Mouse (Mus musculus): ENCODE measurements around the gene Dpp6. TPM values are rescaled to one million over a fixed set of nuclear protein-coding genes. Genes with fewer than 3 reads are reported as not detected.

Gene Dpp6
- polyA plus RNA-seq, 1 experiment from 2014 or later: 1.3 TPM

- H3K36me3 ChIP-seq (ENCODE audit: insufficient read depth, low read length): no peaks in the 10 kb centered on the region
- no peaks in the 10 kb centered on the region for H3K27me3 ChIP-seq (ENCODE audit: insufficient read depth, low read length)
- no peak overlapping the region for H3K4me2 ChIP-seq (ENCODE audit: low read length)
- no peak for TF ChIP-seq CTCF (IDR thresholded peaks at IDR 0.05; ENCODE audit: low read depth)
- no peak for ATAC-seq (replicated peaks; ENCODE audit: low FRiP score, low read depth)
- 70% methylated on average over 1 of the region's 1 CpGs for WGBS
- no peak overlapping the region for H3K4me3 ChIP-seq (replicated peaks; ENCODE audit: low read depth, low read length)
- no peaks in the 10 kb centered on the region for H3K4me1 ChIP-seq (replicated peaks; ENCODE audit: insufficient read depth, low read length)
- H3K9ac ChIP-seq (ENCODE audit: low read depth, low read length): no peak overlapping the region
- no peak overlapping the region for H3K27ac ChIP-seq
- DNase-seq (ENCODE audit: low spot score): no peak
- no peaks in the 10 kb centered on the region for H3K9me3 ChIP-seq (replicated peaks; ENCODE audit: low read length)
Observed at GRCm38 (mm10) chr5:27623876-27624275, 806.9 kb downstream of the Dpp6 start.

GRCm38 (mm10) chr5:27632151-27632550 lies 815.1 kb downstream of the Dpp6 start:
- WGBS: 66% methylated on average over 2 of the region's 2 CpGs
- H3K4me3 ChIP-seq (replicated peaks; ENCODE audit: low read depth, low read length): no peak overlapping the region
- H3K4me2 ChIP-seq (ENCODE audit: low read length): no peak overlapping the region
- H3K27ac ChIP-seq: no peak overlapping the region
- DNase-seq (ENCODE audit: low spot score) (no peak), ATAC-seq (replicated peaks; ENCODE audit: low FRiP score, low read depth) (no peak)
- no peaks in the 10 kb centered on the region for H3K36me3 ChIP-seq (ENCODE audit: insufficient read depth, low read length)
- H3K9ac ChIP-seq (ENCODE audit: low read depth, low read length): no peak overlapping the region
- H3K9me3 ChIP-seq (replicated peaks; ENCODE audit: low read length): no peaks in the 10 kb centered on the region
- no peak for TF ChIP-seq CTCF (IDR thresholded peaks at IDR 0.05; ENCODE audit: low read depth)
- H3K4me1 ChIP-seq (replicated peaks; ENCODE audit: insufficient read depth, low read length): no peaks in the 10 kb centered on the region
- no peaks in the 10 kb centered on the region for H3K27me3 ChIP-seq (ENCODE audit: insufficient read depth, low read length)

GRCm38 (mm10) chr5:27635941-27636340 lies 818.9 kb downstream of the Dpp6 start:
- ATAC-seq (replicated peaks; ENCODE audit: low FRiP score, low read depth): no peak

GRCm38 (mm10) chr5:27641876-27642275 lies 824.9 kb downstream of the Dpp6 start:
- H3K4me3 ChIP-seq (replicated peaks; ENCODE audit: low read depth, low read length): no peak overlapping the region
- no peaks in the 10 kb centered on the region for H3K36me3 ChIP-seq (ENCODE audit: insufficient read depth, low read length)
- H3K9ac ChIP-seq (ENCODE audit: low read depth, low read length): no peak overlapping the region
- no peak overlapping the region for H3K27ac ChIP-seq
- no peaks in the 10 kb centered on the region for H3K27me3 ChIP-seq (ENCODE audit: insufficient read depth, low read length)
- no peaks in the 10 kb centered on the region for H3K4me1 ChIP-seq (replicated peaks; ENCODE audit: insufficient read depth, low read length)
- ATAC-seq (replicated peaks; ENCODE audit: low FRiP score, low read depth) (no peak), DNase-seq (ENCODE audit: low spot score) (no peak)
- no peak for TF ChIP-seq CTCF (IDR thresholded peaks at IDR 0.05; ENCODE audit: low read depth)
- WGBS: 80% methylated on average over 1 of the region's 1 CpGs
- H3K4me2 ChIP-seq (ENCODE audit: low read length): no peak overlapping the region
- H3K9me3 ChIP-seq (replicated peaks; ENCODE audit: low read length): no peaks in the 10 kb centered on the region

More at GRCm38 (mm10) chr5:27635941-27636340, 818.9 kb downstream of the Dpp6 start:
- DNase-seq (ENCODE audit: low spot score): no peak
- no peak overlapping the region for H3K9ac ChIP-seq (ENCODE audit: low read depth, low read length)
- H3K9me3 ChIP-seq (replicated peaks; ENCODE audit: low read length): no peaks in the 10 kb centered on the region
- H3K27ac ChIP-seq: no peak overlapping the region
- TF ChIP-seq CTCF (IDR thresholded peaks at IDR 0.05; ENCODE audit: low read depth): no peak
- no peak overlapping the region for H3K4me3 ChIP-seq (replicated peaks; ENCODE audit: low read depth, low read length)
- H3K4me1 ChIP-seq (replicated peaks; ENCODE audit: insufficient read depth, low read length): no peaks in the 10 kb centered on the region
- no peaks in the 10 kb centered on the region for H3K27me3 ChIP-seq (ENCODE audit: insufficient read depth, low read length)
- no peak overlapping the region for H3K4me2 ChIP-seq (ENCODE audit: low read length)
- H3K36me3 ChIP-seq (ENCODE audit: insufficient read depth, low read length): no peaks in the 10 kb centered on the region
- WGBS: 75% methylated on average over 2 of the region's 2 CpGs

- no peaks in the 10 kb centered on the region for H3K27me3 ChIP-seq (ENCODE audit: insufficient read depth, low read length)
- ATAC-seq (replicated peaks; ENCODE audit: low FRiP score, low read depth): peak; percentile 57
- DNase-seq (ENCODE audit: low spot score): peak; percentile 36
- no peak overlapping the region for H3K4me2 ChIP-seq (ENCODE audit: low read length)
- no peaks in the 10 kb centered on the region for H3K9me3 ChIP-seq (replicated peaks; ENCODE audit: low read length)
- no peak overlapping the region for H3K27ac ChIP-seq
- H3K36me3 ChIP-seq (ENCODE audit: insufficient read depth, low read length): no peaks in the 10 kb centered on the region
- no peak overlapping the region for H3K4me3 ChIP-seq (replicated peaks; ENCODE audit: low read depth, low read length)
- 60% methylated on average over 8 of the region's 8 CpGs for WGBS
- TF ChIP-seq CTCF (IDR thresholded peaks at IDR 0.05; ENCODE audit: low read depth): peak; percentile 83
- no peak overlapping the region for H3K9ac ChIP-seq (ENCODE audit: low read depth, low read length)
- H3K4me1 ChIP-seq (replicated peaks; ENCODE audit: insufficient read depth, low read length): no peaks in the 10 kb centered on the region
Observed at GRCm38 (mm10) chr5:27651879-27652814, 835.1 kb downstream of the Dpp6 start.

- DNase-seq (ENCODE audit: low spot score) (no peak), ATAC-seq (replicated peaks; ENCODE audit: low FRiP score, low read depth) (no peak)
- no peak for TF ChIP-seq CTCF (IDR thresholded peaks at IDR 0.05; ENCODE audit: low read depth)
Observed at GRCm38 (mm10) chr5:27656101-27656500, 839.1 kb downstream of the Dpp6 start.

More at GRCm38 (mm10) chr5:27656101-27656500, 839.1 kb downstream of the Dpp6 start:
- Histone ChIP-seq H3K27me3 (ENCODE audit: insufficient read depth, low read length) (no peaks in the 10 kb centered on the region), H3K27ac (no peak overlapping the region), H3K9ac (ENCODE audit: low read depth, low read length) (no peak overlapping the region), H3K9me3 (replicated peaks; ENCODE audit: low read length) (no peaks in the 10 kb centered on the region), H3K4me1 (replicated peaks; ENCODE audit: insufficient read depth, low read length) (peaks cover 12% of the 10 kb centered on the region; the same call in 1 of the 2 replicates), H3K4me2 (ENCODE audit: low read length) (no peak overlapping the region), H3K4me3 (replicated peaks; ENCODE audit: low read depth, low read length) (no peak overlapping the region), H3K36me3 (ENCODE audit: insufficient read depth, low read length) (no peaks in the 10 kb centered on the region)
- 46% methylated on average over 6 of the region's 6 CpGs for WGBS

Measured in kidney, postnatal 0 days (tissue).